Mouse (Mus musculus) embryonic facial prominence, embryonic 10.5 days (tissue): ENCODE data around the gene Cd69. TPM values are rescaled to one million over a fixed set of nuclear protein-coding genes. Genes with fewer than 3 reads are reported as not detected.

Source experiments
- DNase-seq: peaks from one replicate; pipeline ENCODE4 v3.0.0-alpha.2; 2017; ENCODE audit warnings: low spot score
- H3K27ac ChIP-seq: fragments of 300-500 bp; sonication (generic); replicated peaks from 2 replicates; pipeline ENCODE4 v1.5.1; 2016; ENCODE audit warnings: mild to moderate bottlenecking
- H3K27me3 ChIP-seq: fragments of 300-500 bp; sonication (generic); replicated peaks from 2 replicates; pipeline ENCODE4 v1.6.1; 2016; ENCODE audit warnings: low read depth, mild to moderate bottlenecking; ENCODE audit not compliant: poor library complexity, severe bottlenecking
- H3K36me3 ChIP-seq: fragments of 300-500 bp; sonication (generic); replicated peaks from 2 replicates; pipeline ENCODE4 v1.6.1; 2016; ENCODE audit warnings: mild to moderate bottlenecking, moderate library complexity
- H3K4me1 ChIP-seq: fragments of 300-500 bp; sonication (generic); 2 replicates; pipeline ENCODE4 v1.6.1; 2016
- H3K4me3 ChIP-seq: fragments of 300-500 bp; sonication (generic); 2 replicates; pipeline ENCODE4 v1.5.1; 2016; ENCODE audit warnings: mild to moderate bottlenecking, moderate library complexity
- H3K9me3 ChIP-seq: fragments of 300-500 bp; sonication (generic); 2 replicates; pipeline ENCODE4 v1.6.1; 2016; ENCODE audit warnings: mild to moderate bottlenecking
- WGBS: fragments of 180-500 bp; shearing (Covaris S2); methylation state at CpG from one replicate; pipeline ENCODE4 v1.1.7; 2016; 5-methylcytosine and 5-hydroxymethylcytosine counted together
- polyA plus RNA-seq: library from polyadenylated mRNA; unstranded; fragments of >200 nt; fragmentation: Nextera tagmentation; extraction: Ambion mirVana; gene quantifications from 2 replicates; pipeline ENCODE4 v1.2.1, GENCODE M21; 2016

The Cd69 gene
- polyA plus RNA-seq, 1 experiment from 2014 or later, result not detected

DNA sequence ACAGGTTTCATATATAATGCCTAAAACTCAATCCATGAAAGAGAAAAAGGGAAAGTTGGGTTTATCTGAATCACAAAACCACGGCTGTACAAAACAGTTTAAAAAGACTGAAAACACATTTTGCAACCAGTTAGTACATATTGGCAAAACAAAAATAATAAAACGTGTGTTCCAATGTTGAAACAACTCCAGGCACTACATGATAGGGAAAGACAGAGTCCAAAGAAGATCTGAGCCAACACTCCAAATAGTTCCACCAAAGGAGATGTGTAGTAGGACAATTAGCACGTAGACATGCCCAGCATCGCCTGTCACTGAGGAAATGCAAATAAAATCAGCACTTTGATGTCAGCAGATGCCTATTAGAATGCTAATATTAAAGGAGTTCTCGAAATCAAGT is 33.8 kb downstream of the Cd69 start:
- no peaks in the 10 kb centered on the region for H3K36me3 ChIP-seq
- no peak overlapping the region for H3K4me3 ChIP-seq
- H3K4me1 ChIP-seq, result peaks cover 7% of the 10 kb centered on the region
- no peak overlapping the region for H3K27ac ChIP-seq
- no peak for DNase-seq
- WGBS, result 71% methylated on average over 5 of the region's 5 CpGs
- no peaks in the 10 kb centered on the region for H3K9me3 ChIP-seq
- H3K27me3 ChIP-seq, result no peaks in the 10 kb centered on the region

GRCm38 (mm10) chr6:129239564-129240248 is 35.5 kb downstream of the Cd69 start:
- Histone ChIP-seq H3K4me1 (peaks cover 7% of the 10 kb centered on the region), H3K27me3 (no peaks in the 10 kb centered on the region), H3K9me3 (no peaks in the 10 kb centered on the region), H3K4me3 (no peak overlapping the region), H3K36me3 (no peaks in the 10 kb centered on the region), H3K27ac (no peak overlapping the region)
- no peak for DNase-seq
- 86% methylated on average over 9 of the region's 9 CpGs for WGBS

DNA sequence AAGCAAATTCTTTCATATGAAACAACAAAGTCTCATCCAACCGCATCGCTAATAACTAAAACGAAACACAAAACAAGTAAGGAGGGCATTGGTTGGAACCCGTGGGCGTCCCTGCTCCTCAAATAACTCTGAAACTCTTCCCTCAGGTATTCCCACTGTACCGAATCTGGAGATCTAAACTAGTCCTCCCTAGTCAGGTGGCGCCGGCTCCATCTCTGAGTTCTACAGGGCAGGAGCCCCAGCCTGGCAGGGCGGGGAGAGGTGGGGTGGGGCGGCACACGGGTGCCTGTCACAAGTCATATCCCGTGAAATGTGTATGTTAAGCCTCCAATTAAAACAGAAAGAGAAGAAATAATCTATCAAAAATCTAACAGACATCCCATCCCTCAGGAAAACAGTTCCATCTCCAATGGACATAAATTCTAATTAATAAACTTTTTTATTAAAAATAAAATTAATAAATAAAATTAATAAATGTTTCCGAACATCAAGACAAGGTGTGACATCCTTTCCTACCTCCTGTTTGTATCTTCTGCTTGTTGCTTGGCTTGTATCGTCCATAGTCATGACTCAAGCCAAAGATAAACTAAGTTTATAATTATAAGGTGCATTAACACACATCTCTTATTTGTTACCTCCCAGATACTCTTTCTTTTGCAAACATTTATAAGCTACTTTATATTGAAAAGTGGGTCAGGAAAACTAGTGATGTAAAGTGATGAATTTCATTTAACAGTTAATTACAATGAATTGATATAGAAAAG is 36.8 kb downstream of the Cd69 start:
- 11% methylated on average over 14 of the region's 14 CpGs for WGBS
- H3K27ac ChIP-seq, result peak overlapping the region; percentile 25; the same call in 1 of the 2 replicates
- H3K27me3 ChIP-seq, result no peaks in the 10 kb centered on the region

GRCm38 (mm10) chr6:129237350-129238274 is 37.6 kb downstream of the Cd69 start:
- Histone ChIP-seq H3K4me3 (peak overlapping the region; percentile 63), H3K27me3 (no peaks in the 10 kb centered on the region), H3K9me3 (no peaks in the 10 kb centered on the region), H3K4me1 (peaks cover 7% of the 10 kb centered on the region), H3K36me3 (no peaks in the 10 kb centered on the region), H3K27ac (0 out of 2 replicates have a peak overlapping the region, but pooled peaks have one; percentile 4)
- DNase-seq, result peak; percentile 77
- 18% methylated on average over 16 of the region's 16 CpGs for WGBS

More for the DNA sequence above, 36.8 kb downstream of the Cd69 start:
- Histone ChIP-seq H3K9me3 (no peaks in the 10 kb centered on the region), H3K36me3 (no peaks in the 10 kb centered on the region), H3K4me1 (peaks cover 7% of the 10 kb centered on the region), H3K4me3 (peak overlapping the region; percentile 63)
- peak; percentile 50 for DNase-seq

- H3K27ac ChIP-seq, result no peak overlapping the region
These were observed 38.4 kb downstream of the Cd69 start for GRCm38 (mm10) chr6:129236652-129237342.

GRCm38 (mm10) chr6:129235855-129236461 is 39.3 kb downstream of the Cd69 start:
- no peak for DNase-seq
- Histone ChIP-seq H3K27ac (no peak overlapping the region), H3K27me3 (no peaks in the 10 kb centered on the region), H3K36me3 (no peaks in the 10 kb centered on the region), H3K4me3 (no peak overlapping the region), H3K4me1 (peaks cover 7% of the 10 kb centered on the region), H3K9me3 (no peaks in the 10 kb centered on the region)
- WGBS, result 85% methylated on average over 5 of the region's 5 CpGs

More at GRCm38 (mm10) chr6:129236652-129237342, 38.4 kb downstream of the Cd69 start:
- H3K4me1 ChIP-seq, result peaks cover 7% of the 10 kb centered on the region
- no peaks in the 10 kb centered on the region for H3K9me3 ChIP-seq
- no peak overlapping the region for H3K4me3 ChIP-seq
- H3K36me3 ChIP-seq, result no peaks in the 10 kb centered on the region
- no peak for DNase-seq
- 88% methylated on average over 2 of the region's 2 CpGs for WGBS
- H3K27me3 ChIP-seq, result no peaks in the 10 kb centered on the region

- 77% methylated on average over 8 of the region's 8 CpGs for WGBS
- Histone ChIP-seq H3K27me3 (no peaks in the 10 kb centered on the region), H3K4me1 (peaks cover 7% of the 10 kb centered on the region), H3K27ac (no peak overlapping the region), H3K4me3 (no peak overlapping the region), H3K36me3 (no peaks in the 10 kb centered on the region), H3K9me3 (no peaks in the 10 kb centered on the region)
- DNase-seq, result no peak
These were observed 40.5 kb downstream of the Cd69 start for GRCm38 (mm10) chr6:129234456-129235360.

DNA sequence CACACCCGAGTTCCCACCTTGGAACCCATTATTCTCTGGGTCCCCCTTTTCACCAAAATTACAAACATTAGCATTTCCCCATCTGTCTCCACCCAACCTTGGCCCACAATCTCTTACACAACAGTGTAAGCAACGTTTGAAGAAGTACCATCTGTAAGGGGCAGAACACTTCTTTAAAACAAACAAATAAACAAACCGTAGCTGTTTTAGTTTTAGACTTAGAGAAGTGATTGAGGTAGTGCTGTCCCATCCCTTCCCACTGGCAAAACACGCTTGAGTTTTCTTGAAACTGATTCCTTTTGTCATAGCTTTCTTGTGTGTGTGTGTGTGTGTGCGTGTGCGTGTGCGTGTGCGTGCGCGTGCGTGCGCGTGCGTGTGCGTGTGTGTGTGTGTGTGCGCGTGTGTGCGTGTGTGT is 41.3 kb downstream of the Cd69 start:
- Histone ChIP-seq H3K36me3 (no peaks in the 10 kb centered on the region), H3K27me3 (no peaks in the 10 kb centered on the region), H3K4me1 (peaks cover 7% of the 10 kb centered on the region), H3K9me3 (no peaks in the 10 kb centered on the region), H3K27ac (no peak overlapping the region), H3K4me3 (no peak overlapping the region)
- no peak for DNase-seq
- 85% methylated on average over 18 of the region's 18 CpGs for WGBS

DNA sequence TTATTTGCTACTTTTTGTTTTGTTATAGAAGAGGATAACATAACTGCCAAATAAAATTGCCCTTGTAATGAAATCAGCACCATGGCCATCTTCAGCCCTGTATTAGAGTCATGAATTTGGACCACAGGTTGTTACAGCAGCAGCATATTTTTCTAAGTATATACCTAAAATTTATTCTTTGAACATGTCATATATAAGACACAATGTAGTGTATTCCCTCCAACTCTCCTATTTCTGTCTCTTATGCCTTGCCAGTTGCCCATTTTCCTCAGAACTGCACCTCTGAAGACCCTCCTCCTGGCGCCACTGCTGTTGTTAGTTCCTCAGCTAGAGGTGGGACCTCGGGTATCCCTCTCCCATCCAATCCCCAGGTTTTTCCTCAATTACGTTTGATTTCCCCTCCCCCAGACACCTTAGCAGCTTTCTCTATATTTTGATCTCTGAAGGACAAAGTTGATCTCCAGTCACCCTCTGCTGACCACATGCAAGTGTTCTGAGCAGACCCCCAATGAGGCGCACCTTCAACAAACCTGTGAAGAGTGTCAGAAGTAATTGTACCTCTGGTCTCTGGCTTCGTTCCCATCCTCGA is 41.8 kb downstream of the Cd69 start:
- no peaks in the 10 kb centered on the region for H3K36me3 ChIP-seq
- no peak overlapping the region for H3K4me3 ChIP-seq
- H3K9me3 ChIP-seq, result no peaks in the 10 kb centered on the region
- no peaks in the 10 kb centered on the region for H3K27me3 ChIP-seq
- H3K4me1 ChIP-seq, result peaks cover 7% of the 10 kb centered on the region
- no peak overlapping the region for H3K27ac ChIP-seq
- DNase-seq, result no peak
- WGBS, result 83% methylated on average over 6 of the region's 6 CpGs

DNA sequence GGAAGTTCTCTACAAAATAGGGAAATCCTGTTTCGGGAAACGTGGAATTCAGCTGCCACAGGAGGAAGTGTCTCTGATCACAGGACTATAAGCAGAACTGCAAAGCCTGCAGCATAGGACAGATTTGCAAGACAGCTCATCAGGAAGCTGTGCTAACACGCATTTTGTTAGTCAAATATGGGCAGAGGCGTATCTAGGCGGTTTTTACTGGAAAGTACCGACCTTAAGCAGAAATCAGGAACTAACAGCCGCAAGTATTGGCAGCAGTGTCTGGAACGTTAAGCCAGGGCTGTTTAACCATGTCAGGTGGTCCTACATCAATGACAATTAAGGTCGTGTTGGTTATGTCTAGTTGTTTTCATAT is 42.4 kb downstream of the Cd69 start:
- Histone ChIP-seq H3K27ac (no peak overlapping the region), H3K36me3 (no peaks in the 10 kb centered on the region), H3K4me1 (peaks cover 6% of the 10 kb centered on the region), H3K27me3 (no peaks in the 10 kb centered on the region), H3K4me3 (no peak overlapping the region), H3K9me3 (no peaks in the 10 kb centered on the region)
- no peak for DNase-seq
- WGBS, result 82% methylated on average over 9 of the region's 9 CpGs
